Mouse (Mus musculus) cerebellum, adult 8-10 months (tissue): Measurements from ENCODE around the gene Gm21764.
"Not testable (repeated sequence)": the region's sequence is repeated elsewhere in the genome, so short reads cannot be mapped to it uniquely, and the experiment has no call there.

Experiments used
- DNase-seq: peaks from one replicate; pipeline ENCODE4 v3.0.0; 2022

Gene Gm21764

DNA sequence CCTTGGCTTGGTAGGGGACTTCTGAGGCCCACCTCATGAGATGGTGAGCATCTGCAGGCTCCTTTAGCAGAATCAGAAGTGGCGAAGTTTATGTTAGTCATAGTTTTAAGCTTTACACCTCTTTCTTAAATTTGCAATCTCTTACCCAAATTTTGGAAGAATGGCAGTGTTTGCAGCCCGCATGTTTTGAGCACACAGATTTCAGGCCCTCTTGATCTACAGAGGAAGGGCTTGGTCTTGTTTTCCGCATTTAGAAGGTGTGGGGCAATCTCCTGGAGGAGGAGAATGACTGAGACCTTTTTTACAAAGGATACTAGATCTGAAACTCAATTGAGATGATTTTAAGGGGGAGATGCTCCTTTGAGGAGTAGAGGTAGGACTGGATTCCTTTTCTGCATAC lies at the start of gene Gm21764:
Gene Gm21764 (minus strand): TSS at position 101 of the 400 bp plus-strand sequence.
- DNase-seq = not testable (repeated sequence)

GRCm38 (mm10) chrY:18088816-18089215 lies 27.2 kb upstream of the Gm21764 start, which contains the start of gene Ssty1:
Gene Ssty1, plus strand, starts transcription at chrY:18089116.
- not testable (repeated sequence) for DNase-seq
